Mouse (Mus musculus) C2C12 (cell line): ENCODE measurements around the gene Coa4.

Source experiments
- CTCF ChIP-seq: IDR thresholded peaks from one replicate; pipeline ENCODE4 v1.5.1; 2011; ENCODE audit not compliant: control insufficient read depth, insufficient read depth, insufficient read length
- MAX ChIP-seq: IDR thresholded peaks from one replicate; pipeline ENCODE4 v1.6.1; 2011; ENCODE audit warnings: mild to moderate bottlenecking, control low read depth
- MYOD1 ChIP-seq: IDR thresholded peaks from one replicate; pipeline ENCODE4 v1.6.1; 2011; ENCODE audit warnings: low read depth; ENCODE audit not compliant: control insufficient read depth, insufficient read length
- MYOG ChIP-seq: IDR thresholded peaks from one replicate; pipeline ENCODE4 v1.6.1; 2011; ENCODE audit not compliant: control insufficient read depth, insufficient read length; ENCODE audit errors: extremely low read depth
- USF1 ChIP-seq: IDR thresholded peaks from one replicate; pipeline ENCODE4 v1.6.1; 2011; ENCODE audit warnings: low read depth, mild to moderate bottlenecking, control low read depth, moderate library complexity

- TF ChIP-seq MYOD1 (no peak), CTCF (no peak), MAX (no peak), USF1 (no peak), MYOG (no peak)
Measured at GRCm38 (mm10) chr7:100555431-100555951, 18.6 kb downstream of the Coa4 start.
